Mouse (Mus musculus) fibroblast of lung, adult 2 months (primary cell): ENCODE measurements around the gene Grm4.

ENCODE experiments used
- DNase-seq: peaks from one replicate; pipeline ENCODE4 v3.0.0-alpha.2; 2011; ENCODE audit warnings: low read depth

The Grm4 gene

DNA sequence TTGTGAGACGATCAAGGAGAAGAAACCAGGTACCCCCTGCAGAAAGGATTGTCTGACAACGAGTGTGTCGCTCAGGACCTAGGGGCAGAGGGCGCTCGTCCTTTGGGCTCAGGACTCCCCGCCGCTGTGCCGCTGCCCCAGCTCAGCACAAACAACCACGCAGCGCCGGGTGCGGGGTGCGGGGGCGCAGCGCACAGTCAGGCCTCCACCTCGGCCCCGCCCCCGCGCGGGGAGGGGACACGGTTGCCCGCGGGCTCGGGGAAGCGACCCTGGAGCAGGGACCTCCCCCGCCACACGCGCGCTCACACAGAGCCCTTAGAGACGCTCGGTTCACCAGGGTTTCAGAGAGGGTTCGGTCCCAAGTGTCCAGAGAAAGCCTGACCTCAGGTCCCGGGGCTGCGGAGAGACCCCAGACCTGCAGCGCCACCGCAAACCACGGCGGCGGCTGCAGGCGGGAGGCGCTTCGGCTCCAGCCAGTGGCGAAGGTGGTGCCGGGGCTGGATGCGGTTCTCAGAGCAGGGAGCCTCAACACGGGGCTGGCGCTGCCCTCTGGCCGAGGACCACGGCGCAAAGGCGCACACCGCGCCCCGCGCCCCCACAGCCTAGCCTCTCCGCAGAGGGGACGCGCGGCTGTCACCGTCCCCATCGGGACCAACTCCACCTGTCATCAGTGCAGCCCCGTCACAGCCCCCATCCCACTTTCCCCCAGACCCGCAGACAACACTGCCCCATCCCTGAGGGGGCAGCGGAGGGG is 9.2 kb downstream of the Grm4 start:
- no peak for DNase-seq

DNA sequence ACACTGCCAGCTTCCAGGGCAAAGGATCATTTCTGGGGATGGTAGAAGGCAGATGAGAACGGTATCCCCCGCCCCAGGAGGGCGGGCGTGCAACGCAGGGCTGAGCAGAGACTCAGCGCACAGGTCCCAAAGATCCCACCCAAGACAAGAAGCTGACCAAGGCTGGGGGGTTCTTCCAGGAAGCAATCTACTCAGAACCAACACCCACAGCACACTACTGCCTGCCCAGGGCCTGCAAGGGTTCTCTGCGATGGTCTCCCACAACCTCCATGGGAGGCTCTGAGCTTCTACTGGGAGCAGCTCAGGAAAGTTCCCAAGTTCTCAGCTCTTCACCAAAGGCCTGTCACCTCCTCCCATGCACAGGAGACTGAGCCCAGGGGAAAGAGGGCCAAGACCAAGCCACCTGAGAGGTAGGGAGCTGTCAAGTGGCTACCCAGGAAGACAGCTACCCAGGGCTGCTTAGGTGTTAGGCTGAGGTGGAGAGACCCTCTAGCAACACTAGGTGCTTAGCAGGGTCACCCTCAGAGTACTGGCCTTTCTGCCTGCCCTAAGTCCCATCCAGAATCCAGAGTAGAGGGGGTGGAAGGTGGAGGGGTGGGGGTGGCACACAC is 10.0 kb downstream of the Grm4 start:
- no peak for DNase-seq

DNA sequence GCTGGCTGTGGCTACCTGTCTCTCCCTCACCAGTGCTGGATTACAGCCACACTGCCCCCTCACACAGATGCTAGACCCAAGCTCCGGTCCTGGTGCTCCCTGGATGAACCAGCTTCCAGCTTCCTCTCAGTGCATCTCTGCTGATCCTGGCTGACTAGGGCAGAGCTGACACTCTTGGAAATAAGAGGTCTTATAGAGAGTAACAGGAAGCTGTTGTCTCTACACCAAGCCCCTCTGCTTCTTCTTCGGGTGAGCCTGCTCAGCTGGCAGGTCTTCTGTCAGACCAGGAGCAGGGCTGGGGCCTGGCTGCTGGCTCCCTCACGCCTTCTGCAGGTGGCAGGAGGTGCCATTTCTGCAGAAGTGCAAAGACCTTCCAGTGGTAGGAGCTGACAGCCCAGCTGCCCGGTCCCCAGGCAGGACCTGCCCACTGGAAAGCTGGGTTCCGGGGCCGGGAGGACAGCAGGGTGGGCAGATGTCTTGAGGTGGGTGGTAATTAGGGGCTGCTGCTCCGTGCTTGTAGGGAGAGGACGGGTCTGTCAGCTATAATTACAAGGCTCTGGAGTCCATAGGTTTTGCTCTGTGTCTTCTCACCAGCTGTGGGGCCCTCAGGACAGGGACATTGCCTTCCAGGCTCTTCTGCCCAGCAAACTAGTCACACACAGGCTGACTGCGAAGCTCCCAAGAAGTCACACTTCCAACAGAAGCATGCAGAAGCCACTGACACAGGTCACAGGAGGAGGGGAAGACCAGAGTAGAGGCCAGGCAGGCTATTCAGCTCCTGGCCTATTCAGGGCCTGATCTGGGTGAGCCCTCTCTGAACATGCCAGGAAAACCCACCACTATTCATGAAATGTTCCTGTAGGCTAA is 10.7 kb downstream of the Grm4 start:
- DNase-seq, result no peak

DNA sequence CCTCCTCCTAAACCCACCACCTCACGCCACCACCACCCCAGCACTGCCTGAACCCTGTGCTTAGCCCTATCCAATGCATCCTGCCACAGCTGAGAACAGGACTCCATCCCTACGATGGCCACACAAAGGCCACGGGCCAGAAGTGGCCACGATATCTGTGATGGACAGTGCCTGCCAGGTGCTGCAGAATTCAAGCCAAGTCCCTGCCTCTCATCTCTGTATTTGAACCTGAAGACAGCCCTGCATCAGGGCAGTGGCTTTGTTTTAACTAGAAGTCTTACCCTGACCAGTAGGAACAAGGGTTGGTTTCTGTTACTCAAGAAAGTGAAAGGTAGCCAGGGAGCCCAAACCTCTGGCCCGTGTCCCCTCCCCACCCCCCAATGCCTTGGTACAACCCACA is 12.1 kb downstream of the Grm4 start:
- DNase-seq, result no peak

DNA sequence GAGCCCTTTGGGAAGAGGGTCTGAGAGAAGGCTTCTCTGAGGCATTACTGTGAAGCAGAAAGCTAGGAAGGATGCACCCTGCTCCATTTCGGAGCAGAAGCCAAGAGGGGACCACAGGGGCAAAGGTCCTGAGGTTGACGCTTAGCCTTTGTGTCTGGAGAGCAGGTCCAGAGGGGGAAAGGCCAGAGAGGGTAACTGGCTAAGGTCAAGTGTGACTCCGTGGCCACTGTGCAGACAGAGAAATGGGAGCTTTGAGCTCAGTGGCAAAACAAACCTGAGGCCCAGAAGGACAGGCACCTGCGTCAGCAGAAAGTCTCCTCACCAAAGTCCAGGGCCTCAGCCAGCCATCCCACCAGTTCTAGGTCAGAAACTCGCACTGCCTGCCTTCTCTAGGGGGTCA is 12.7 kb downstream of the Grm4 start:
- no peak for DNase-seq

DNA sequence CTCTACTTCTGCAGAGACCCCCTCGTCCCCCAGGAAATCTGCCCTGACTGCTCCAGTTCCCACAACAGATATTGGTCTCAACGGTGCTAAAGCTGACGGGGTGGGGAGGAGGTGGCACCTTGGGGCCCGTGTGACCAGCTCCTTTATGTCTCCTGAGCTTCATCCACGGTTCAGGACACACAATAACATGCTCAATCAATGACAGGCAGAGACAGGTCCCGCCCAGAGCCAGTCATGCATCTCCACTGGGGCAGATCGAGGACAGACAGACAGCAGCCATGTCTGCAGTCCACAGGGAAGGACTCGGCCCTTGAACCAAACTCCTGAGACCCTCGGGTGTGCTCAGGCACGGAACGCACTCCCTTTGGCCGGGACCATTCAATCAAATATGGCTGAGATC is 13.2 kb downstream of the Grm4 start:
- DNase-seq, result no peak

DNA sequence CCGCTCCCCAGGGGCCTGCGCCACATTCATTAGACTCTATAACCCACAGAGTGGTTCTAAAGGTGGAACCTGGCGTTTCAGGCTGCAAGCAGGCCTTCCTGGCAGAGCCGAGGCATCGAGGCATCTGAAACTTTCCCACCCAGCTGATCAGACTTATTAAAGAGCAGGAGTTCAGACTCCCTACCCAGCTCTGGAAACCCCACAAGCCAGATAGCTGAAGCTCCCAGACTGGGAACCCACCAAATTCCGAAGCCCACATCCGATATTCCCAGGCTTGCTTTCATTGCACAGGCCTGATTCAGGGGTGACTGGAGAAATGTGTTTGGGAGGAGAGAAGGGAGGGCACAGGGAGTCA is 13.6 kb downstream of the Grm4 start:
- DNase-seq, result no peak

DNA sequence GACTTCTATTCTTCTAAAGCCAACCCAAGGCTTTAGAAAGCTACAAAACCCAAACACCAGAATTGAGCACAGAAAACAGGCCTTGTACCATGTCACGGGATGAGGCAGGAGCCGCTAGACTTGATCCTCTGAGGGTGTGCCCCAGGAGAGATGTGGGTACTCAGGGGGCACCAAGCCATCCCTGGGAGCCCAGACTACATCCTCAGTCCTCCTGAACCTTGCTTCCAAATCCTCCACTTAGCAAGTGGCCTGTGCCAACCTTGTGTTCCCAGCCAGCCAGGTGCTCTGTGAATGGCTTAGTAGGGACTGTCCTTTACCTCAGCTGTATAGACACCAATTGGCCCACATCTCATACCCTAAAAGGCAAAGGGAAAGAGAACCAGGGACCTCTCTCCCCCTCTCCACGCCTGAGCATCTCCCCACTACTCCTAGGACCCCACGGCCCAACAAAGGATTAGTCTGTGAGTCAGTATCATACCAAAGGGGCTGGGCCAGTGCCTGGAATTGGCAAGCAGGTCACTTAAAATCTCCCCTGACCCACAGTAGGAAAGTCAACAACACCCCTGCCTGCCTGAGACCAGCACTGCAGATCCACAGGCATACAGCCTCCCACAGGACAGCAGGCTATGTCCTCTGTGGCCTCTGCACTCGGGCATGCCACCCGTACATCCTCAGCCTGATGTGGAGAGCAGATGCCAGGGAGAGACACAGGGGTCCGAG is 14.2 kb downstream of the Grm4 start:
- no peak for DNase-seq

DNA sequence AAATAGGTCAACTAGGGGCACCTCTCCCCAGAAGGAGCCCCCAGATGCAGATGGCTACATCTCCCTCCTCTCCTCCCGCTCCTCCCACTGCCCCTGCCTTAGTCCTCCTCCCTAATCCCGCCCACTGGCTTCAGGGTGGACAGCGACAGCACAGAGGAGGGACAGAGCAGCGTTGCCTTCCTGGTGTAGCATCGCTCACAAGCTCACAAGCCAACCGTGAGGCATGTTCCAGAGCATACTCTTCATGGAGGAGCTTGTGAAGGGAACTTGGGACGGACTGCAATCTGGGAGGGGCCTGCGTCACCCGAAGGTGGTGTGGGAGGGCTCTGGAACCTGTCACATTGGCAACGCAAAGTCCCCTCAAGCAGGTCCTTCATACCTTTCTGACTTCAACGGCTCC is 14.8 kb downstream of the Grm4 start:
- DNase-seq, result no peak

DNA sequence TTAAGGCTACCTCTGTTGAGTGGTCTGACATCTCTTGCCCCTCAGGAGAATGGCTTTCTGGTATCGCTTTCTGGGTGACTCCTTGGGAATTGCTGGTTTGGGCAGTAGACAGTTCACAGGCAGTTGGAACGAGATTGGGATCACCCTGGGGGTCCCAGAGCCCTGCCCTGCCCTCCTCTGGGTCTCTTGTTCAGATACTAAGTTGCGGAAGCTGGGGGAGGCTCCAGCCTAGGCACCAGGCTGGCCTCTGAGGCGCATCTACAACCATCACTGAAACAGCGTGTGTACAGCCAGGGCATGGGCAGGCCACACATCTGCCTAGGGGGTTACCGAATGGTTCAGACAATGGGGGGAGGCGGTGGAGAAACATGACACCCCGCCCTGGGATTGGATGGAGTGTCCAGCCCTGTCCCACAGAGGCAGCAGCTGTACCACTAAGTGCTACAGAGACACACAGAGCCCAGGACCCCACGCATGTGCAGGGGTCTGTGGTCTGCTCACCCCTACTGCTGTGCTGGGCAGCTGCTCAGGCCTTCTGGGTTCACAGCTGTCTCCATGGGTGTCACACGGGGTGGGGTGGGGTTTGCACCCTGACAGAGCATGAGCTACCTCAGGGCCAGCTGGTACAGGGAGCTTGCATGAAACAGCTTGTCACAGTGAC is 15.9 kb downstream of the Grm4 start:
- no peak for DNase-seq

DNA sequence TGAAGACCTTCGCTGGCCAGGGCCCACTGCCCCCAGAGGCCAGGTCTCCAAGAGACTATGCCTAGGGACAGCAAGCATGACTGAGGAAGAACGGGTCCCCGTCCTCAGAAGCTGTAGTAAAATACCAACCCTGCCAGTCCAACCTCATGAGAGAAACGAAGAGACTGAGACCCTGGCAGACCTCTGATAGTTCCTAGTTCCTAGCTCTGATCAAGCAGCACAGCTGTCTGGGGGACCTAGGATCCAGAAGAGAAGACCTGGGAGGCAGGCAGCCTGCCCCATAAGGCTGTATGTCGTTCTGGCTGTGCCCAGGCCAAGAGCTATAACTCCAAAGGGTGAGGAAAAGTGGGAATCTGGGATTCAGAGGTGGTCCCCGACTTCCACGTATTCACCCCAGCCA is 17.3 kb downstream of the Grm4 start:
- no peak for DNase-seq

DNA sequence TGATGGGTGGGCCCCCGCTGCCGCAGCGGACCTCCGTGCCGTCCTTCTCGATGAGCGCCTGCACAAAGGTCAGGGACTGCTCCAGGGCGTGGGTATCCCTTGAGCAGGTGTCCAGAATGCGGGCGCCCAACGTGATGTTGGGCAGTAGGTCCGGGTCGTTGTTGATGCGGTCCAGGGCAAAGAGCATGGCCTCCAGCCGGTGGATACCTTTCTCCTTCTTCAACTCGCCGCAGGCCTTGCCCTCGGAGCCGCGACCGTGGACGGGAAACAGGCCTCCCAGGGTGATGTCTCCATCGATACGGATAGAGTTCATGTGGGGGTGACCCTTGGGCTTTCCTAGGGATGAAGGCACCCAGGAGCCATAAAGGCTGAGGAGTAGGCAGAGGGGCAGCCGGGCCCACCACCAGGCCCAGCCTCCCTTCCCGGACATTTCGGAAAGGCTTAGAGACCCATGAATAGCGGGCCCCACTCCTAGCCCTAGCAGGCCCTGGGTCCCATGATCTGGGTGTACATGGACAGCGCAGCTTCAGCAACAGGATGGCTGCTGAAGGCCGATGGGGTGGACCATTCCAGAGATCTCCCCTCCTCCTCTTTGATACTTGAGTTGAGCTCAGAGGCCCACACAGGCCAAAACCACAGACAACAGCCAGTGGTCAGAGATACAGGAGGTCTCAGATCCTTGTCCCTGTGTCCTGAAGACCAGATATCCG is 18.3 kb downstream of the Grm4 start:
- DNase-seq, result no peak

DNA sequence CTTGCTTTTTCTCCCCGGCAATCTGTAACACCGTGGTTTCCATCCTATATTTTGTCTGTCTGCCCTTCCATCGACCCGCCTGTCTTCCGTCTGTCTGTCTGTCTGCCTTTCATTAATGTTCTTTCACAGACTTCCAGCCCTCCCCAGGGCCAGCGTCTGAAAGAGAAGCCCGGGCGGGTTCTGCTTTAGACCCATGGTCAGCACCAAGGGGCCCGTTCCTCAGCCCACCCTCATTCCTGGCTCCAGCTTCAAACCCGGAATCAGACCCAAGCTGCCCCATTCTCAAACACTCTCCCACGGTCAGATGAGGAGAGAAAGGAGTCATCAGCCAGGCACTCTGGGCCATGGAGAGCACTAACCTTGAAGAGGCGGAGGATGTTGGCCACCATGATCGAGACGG is 18.9 kb downstream of the Grm4 start:
- no peak for DNase-seq

DNA sequence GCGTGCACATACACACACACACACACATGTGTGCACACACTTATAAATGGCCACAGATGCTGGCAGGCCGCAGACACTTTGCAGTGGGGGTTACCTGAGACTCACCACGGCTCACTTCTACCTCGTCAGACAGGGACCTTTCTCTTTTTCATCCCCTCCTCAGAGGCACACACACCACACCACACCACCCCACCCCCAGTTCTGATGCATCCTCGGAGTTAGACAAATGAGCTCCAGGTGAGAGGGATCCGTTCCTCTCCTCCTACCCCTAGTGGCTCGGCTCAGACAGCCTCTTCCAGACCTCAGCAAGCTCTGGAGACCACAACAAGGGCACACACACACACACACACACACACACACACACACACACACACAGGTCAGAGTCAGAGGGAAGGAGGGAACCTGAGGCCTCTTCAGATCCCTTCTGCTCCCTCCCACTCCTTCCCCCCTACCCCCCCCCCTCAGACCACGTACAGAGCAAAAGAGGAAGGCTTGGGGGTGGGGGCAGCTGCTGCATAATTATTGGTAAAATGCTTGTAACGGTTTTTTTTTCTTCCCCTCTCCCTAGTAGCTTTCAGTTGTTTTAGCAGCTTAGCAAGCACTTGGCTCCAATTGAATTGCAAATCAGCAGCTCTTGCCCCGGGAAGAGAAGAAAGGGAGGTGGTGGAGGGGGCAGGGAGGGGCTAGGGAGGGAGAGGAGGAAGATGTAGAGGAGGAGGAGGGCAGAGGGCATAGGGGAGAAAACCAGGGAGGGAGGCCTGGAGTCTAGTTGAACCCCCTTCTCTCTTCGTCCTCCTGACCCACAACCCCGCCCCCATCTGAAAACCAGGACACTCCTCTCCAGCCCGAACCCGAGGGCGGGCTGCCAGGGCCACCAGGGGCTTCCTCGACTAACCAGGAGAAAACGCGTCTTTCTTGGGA is 19.6 kb downstream of the Grm4 start:
- DNase-seq, result no peak

DNA sequence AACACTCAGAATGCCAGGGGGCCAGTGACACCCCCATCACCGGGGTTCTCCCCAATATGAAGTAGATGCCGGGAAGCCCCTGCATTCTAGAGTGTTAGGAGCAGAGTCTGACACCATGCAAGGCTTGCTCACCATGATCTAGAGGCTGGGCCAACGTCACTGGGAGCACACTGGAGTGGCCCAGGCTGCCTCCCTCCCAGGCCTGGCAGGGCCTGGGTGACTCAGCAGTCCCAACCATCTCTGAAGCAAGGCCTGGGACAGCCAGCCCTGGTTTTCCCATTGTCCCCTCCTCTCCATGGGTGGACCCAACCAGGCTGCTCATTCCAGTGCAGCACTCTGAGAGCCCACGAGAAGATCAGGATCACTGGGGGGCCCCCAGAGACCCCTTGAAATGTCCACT is 20.4 kb downstream of the Grm4 start:
- peak; percentile 17 for DNase-seq

DNA sequence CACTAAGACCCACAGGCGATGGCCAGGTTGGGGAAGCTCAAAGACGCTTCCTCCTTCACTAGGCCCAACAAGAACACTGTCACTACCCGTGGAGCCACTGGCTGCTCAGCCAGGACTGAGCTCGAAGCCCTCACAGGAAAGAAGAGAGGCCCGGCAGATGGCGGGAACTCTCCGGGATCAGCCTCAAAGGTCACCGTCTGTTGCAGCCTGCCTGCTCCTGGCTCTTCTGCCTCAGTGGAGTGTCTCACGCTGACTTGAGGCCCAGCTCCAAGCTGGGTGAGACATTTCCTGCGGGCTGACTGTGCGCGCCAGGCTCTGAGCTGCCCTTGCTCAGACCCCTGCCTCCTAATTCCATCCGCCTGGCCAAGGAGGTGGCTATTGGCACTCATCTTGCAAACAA is 22.1 kb downstream of the Grm4 start:
- no peak for DNase-seq

DNA sequence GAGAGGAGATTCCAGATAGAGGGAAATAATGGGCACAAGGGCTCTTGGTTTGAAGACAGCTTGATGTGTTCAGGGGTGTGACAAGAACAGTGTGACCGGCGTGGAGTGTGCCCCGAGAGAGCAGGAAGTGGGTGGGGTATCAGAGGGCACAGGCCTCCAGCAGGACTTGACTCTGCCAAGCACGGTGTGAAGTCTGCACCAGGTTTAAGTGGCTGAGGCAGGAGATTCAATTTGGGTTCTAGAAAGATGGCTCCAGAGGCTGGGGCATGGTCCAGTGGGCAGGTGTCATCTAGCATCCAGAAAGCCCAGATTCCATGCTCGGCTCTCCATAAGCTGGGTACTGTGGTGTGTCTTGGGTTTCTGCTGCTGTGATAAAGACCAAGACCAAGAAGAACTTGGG is 23.4 kb downstream of the Grm4 start:
- DNase-seq, result no peak

DNA sequence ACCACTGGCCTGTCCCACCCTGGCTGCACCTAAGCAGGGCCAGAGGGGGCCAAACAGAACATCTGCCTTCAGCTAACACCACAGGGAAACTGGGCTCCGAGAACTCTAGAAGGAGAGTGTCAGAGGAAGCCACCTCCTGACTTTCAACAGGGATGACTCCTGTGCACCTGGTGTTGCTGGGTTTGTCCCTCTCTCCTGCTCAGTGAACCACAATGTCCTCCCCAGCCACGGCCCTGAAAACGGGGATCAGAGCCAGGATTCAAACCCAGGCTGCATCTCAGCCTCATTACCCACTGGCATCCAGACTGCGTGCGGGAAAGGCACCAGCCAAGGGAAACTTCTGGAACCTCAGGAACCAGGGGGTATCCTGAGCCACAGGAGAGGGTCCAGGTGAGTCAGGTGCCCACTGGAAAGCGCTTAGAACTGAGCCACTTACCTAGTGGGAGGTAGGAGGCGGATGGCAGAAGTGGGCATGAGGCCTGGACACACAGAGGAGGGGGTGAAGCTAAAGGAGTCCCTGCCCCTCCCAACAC is 26.1 kb downstream of the Grm4 start:
- no peak for DNase-seq

DNA sequence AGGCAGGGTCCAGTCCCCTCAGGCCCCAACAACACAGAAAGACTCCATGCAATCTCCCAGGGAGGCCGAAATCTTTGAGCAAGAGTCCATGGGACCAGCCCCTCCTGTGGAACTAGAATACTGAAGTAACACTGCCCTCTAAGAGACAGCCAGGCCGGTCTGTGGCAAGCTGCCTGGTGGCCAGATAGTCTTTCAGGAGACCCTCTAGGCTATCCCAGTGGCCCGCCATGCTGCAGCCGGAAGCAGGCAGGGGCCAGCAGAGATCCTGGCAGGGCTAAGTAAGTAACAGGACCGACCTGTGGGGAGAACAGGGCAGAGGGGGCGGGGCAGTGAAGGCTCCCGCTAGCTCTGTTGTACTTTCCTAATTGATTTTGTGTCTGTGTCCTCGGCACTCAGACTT is 27.2 kb downstream of the Grm4 start:
- no peak for DNase-seq

DNA sequence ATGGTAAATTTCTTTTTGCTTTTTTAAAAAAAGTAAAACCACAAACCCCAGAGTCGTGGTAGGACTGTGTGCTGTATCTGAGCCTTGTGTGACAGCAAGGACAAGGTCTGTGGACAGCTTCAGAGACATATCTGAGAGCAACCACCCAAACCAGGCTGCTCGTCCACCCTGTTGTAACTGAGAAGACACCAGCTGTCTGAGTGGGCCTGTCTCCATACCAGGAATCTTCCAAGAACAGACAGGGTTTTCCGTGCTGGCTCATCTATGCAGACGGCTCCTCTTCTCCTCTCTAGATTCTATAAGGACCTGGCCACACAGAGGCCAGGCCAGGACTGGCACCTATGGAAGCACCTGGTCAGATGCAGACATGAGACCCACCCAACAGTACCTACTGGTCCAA is 27.8 kb downstream of the Grm4 start:
- DNase-seq, result no peak
